Mouse (Mus musculus) gastrocnemius, adult 2 months (tissue): ENCODE data around the gene Gpr18. TPM values are rescaled to one million over a fixed set of nuclear protein-coding genes. Genes with fewer than 3 reads are reported as not detected.
A peak's percentile ranks its signal among the peaks of the same experiment; 100 is the strongest.

Source experiments
- DNase-seq: peaks from one replicate; pipeline ENCODE4 v3.0.0; 2022
- H3K27ac ChIP-seq: fragments of 200-600 bp; 2 replicates; pipeline ENCODE4 v1.8.1; 2022; ENCODE audit warnings: mild to moderate bottlenecking
- H3K4me3 ChIP-seq: fragments of 200-600 bp; 2 replicates; pipeline ENCODE4 v1.8.1; 2022; ENCODE audit warnings: mild to moderate bottlenecking, moderate library complexity
- CTCF ChIP-seq: fragments of 200-600 bp; IDR thresholded peaks from 2 replicates; pipeline ENCODE4 v1.8.1; 2022; ENCODE audit warnings: antibody characterized with exemption, mild to moderate bottlenecking, moderate library complexity
- intact Hi-C: fragments of 180-260 bp; cut with DNase I; formaldehyde crosslinking; loops from one replicate; pipeline ENCODE4 v1.15.1; 2025
- long read RNA-seq, 2 experiments: library from polyadenylated mRNA; stranded (forward); transcript quantifications; one replicate each; pipeline ENCODE4 v2.0.0; 2021
- total RNA-seq, 2 experiments: library from RNA; stranded (reverse); gene quantifications; 2 replicates each; pipeline ENCODE4 v1.2.3; 2021

Gene Gpr18
- total RNA-seq: not detected
- long read RNA-seq, experiment 1, partial matches to known transcripts: 0 of 2 reads
- long read RNA-seq, experiment 1, other reads (novel, unspliced or antisense): 2 of 2 reads
- long read RNA-seq, experiment 2: 0 reads

DNA sequence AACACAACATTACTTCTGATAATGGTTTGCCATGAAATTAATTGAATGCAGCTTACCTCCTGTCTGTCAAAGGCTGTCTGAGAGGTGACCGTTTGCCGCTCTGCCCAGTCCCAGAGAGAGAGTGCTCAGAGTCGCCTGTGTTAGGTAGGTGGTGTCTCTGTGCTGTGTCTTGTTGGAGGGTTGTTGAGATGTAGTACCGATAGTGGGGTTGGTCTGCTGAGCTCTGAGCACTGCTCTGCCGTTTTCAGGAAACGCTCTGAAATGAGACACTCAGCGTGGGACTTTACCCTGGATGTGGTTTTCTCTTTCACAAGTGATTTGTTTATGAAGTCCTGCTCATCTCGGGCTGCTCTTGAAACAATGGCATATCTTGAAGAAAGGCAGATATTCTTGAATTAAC lies at the start of gene Gpr18:
TSS of gene Gpr18 (minus strand) at position 161 of the 400 bp plus-strand sequence.
- TF ChIP-seq CTCF: no peak

DNA sequence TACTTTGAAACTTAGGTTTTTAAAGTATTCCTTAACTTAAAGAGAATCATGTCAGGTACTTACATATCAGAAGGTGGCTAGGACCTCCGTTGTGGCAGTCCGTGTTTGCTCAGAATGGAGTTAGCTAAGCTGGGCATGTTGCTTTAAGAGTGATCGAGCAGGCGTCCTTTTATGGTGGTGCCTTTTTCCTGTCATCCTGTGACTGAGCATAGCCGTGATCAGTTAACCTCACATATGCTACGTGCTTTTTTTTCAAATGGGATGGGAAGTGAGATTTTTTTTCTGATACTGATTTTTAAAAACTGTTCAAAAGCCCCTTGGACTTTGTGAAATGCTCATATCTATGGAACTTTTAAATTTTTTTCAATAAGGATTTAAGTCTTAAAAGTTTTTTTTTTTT lies 49.4 kb upstream of the Gpr18 start, which contains the start of gene Gpr183:
TSS of gene Gpr183 (minus strand) at position 206 of the 400 bp plus-strand sequence.
- Histone ChIP-seq H3K27ac (peak within 1 kb of the TSS; percentile 13; the same call in 1 of the 2 replicates), H3K4me3 (peak within 1 kb of the TSS; percentile 48)
- DNase-seq: no peak
- TF ChIP-seq CTCF: no peak
- intact Hi-C loops: no loop called here

More for the DNA sequence above, at the start of gene Gpr18:
- Histone ChIP-seq H3K27ac (no peak within 1 kb of the TSS), H3K4me3 (no peak within 1 kb of the TSS)
- DNase-seq: no peak
- intact Hi-C loops: no loop called here

DNA sequence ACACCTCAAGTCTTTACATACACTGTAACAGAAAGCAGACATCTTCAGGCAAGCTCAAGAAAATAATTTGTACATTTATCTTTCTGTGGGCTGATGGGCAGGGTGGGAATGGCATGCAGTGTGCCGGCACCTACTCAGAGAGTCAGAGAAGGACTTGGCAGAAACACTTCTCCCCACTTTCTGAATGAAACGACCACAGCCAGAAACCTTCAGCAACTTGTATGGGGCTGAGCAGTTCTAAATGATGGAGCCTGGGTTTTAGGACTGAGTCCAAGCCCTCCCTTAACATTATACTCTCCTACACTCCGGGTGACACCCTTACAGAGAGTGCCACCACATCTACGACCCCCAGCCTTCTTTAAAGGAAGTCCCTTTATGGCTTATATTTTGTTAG lies 48.4 kb upstream of the Gpr18 start:
- no peak for TF ChIP-seq CTCF
- no peak for DNase-seq
- peak overlapping the region; percentile 13; the same call in 1 of the 2 replicates for H3K27ac ChIP-seq
- H3K4me3 ChIP-seq: peak overlapping the region; percentile 48
- intact Hi-C loops: no loop called here

DNA sequence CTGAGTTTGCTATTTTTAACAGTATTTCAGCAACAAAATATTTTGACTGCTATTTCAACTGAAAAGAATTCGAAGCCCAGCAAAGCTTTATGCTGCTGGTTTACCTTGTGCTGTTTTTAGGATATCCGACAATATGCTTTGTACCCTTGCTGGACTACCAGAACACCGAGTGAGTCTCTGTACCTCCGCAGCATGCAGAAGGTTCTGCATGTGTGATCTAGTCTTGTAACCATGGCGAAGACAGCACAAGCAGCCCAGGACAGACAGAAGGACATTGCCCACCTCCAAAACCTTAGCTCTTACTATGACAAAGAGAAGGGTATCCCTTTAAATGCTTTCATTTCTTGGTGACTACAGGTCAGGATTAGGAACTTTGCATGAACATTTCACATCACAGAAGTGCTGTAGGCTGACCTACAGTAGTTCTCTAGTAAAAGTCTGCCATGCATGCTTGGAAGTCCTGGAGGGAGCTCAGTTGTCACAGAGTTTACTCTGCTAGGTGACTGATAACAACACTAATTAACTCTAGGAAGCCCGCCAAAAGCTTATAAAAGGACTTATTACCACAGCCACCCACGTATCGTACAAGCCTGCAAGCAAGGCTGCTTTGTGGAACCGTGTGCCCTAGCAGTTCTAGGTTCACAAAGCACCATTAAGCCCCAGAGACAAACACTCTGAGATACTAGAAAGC lies 47.8 kb upstream of the Gpr18 start:
- no peak for DNase-seq
- intact Hi-C loops: no loop called here
- peak overlapping the region; percentile 48 for H3K4me3 ChIP-seq
- peak overlapping the region; percentile 13; the same call in 1 of the 2 replicates for H3K27ac ChIP-seq
- TF ChIP-seq CTCF: no peak

DNA sequence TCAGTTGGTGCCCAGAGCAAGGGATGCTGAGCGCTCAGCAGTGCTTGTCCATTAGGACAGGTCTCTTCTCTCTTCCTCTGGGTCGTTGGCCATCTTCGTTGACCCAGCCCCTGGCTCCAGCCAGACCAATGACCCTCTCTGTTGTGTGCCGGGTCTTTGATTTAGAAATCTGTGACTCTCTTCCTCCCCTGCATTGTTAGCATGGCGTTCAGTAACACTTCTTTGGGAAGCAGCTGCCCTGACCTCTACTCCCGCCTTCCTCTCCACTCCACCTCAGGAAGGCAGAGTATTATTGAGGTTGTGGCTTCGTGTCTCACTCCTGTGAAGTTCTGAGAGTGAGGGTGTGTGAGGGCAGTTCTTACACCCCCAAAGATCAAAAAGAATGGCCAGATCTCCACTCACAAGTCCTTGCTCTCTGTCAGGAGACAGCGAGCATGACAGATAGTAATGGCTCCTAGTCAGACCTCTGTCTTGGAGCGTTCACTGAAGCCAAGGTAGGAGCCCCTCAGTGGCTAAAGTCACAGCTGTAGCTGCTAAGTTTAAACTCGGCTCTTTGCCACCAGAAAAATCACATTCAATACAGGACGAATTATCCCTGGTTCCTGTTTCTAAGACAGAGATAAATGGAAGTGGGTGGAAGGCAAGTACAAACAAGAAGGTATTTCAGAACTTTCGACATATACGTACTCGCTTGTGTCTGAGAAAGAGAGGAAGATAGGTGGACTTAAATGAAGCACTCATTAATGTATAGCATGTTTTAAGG lies 46.7 kb upstream of the Gpr18 start:
- intact Hi-C loops: no loop called here
- peak overlapping the region; percentile 41; the same call in 1 of the 2 replicates for H3K27ac ChIP-seq
- no peak for TF ChIP-seq CTCF
- H3K4me3 ChIP-seq: peak overlapping the region; percentile 11
- DNase-seq: no peak

DNA sequence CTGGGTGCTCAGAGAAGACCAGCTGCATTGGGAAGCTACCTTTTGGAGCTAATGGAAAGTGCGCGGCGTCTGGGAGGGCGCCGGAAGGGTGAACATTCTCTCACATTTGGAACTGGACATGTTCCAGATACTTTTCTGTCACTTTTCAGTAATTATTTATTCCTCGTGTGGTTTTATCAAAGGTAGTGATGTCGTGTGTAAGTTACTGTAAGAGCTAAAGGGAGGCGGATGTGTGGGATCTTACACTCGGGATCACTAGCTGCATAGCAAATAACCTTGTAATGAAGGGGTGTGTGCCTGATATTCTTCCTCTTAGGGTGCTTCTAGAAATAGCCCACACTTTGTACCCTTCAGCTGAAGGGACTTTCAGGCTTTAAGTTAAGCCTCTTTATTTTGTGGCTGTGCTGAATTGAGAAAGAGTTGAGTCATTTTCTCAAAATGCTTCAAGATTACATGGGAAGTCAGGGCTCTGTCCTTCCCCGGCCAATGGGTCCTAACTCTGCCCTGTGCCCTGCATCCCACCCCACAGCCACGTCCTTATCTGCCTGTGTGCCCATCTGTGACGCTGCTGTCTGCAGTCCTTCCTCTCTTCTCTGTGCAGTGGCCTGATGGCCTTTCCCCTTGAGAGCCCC lies 46.0 kb upstream of the Gpr18 start:
- no peak for DNase-seq
- no peak for TF ChIP-seq CTCF
- H3K27ac ChIP-seq: peak overlapping the region; percentile 41; the same call in 1 of the 2 replicates
- H3K4me3 ChIP-seq: peak overlapping the region; percentile 11
- intact Hi-C loops: no loop called here

DNA sequence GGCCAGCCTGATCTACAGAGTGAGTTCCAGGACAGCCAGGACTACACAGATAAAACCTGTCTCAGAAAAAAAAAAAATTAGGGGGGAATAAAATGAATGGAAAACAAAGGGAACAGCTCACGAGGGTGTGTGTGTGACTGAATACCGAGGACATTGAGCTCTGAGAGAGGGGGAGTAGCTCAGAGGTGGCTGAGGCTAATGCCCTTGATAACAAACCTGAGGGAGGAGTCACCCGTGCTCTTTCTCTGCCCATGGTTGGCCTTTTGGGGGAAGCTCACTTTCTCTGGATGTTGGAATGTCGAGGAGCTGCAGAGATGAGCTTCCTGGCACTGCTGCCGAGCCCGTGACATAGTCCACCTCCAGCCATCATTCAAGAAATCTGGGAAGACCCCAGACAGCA lies 45.4 kb upstream of the Gpr18 start:
- no peak for TF ChIP-seq CTCF
- H3K4me3 ChIP-seq: no peak overlapping the region
- DNase-seq: no peak
- intact Hi-C loops: no loop called here
- H3K27ac ChIP-seq: no peak overlapping the region

DNA sequence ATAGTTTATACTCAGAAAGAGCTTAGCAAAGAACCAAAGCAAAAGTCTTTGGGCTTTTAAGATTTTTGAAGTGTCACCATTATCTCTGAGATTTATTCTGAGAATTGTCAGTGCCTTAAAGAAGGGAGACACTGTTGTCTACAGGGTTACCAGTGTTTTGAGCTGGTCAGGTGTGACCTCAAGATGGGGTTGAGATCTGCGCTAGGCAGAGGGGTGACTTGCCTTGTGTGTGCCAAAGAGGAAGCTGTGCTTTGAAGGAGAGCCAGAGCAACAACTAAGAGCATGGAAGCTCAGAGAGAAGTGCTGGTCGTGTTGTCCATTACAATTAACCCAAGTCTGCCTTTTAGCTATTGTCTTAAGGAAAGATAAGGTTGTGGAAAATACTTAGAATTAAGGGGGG lies 45.0 kb upstream of the Gpr18 start:
- DNase-seq: no peak
- no peak overlapping the region for H3K4me3 ChIP-seq
- intact Hi-C loops: no loop called here
- no peak overlapping the region for H3K27ac ChIP-seq
- TF ChIP-seq CTCF: no peak

DNA sequence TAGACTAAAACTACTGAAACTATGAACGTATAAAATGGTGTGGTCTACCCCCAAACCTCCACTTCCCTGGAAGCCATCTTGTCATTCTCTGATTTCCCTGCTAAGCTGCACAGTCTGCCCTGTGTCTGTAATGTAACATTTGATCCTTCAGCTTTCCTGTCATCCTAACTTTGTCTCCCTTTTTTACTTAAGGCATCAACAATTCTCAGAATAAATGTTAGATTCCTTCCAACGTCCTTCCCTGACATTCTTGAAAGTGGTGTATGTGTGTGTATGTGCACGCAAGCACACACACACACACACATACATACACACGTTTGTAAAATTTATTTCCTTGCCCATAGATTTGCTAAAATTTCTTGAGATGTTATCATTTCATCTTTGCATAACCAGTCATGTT lies 44.5 kb upstream of the Gpr18 start:
- H3K4me3 ChIP-seq: no peak overlapping the region
- no peak for DNase-seq
- no peak for TF ChIP-seq CTCF
- no peak overlapping the region for H3K27ac ChIP-seq
- intact Hi-C loops: no loop called here

DNA sequence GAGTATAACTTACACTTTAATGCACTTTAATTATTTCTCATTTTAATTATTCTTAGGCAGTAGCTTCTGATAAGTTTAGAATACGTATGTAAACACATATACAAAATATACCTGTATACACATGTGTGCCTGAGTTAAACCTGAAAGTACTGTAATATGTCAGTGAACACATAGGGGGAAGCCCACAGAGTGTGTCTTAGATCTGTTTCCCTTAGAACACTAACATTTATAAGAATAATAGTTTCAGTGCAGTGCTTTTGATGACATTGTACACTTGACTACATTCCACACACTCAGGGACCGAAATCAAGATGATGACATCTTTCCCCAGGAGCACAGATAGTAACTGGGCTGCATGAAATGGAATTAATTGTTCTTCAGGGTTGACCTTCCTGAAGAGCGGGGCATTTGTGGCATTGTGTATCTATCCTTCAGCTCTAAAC lies 44.0 kb upstream of the Gpr18 start:
- TF ChIP-seq CTCF: no peak
- DNase-seq: no peak
- H3K27ac ChIP-seq: no peak overlapping the region
- intact Hi-C loops: no loop called here
- H3K4me3 ChIP-seq: no peak overlapping the region

DNA sequence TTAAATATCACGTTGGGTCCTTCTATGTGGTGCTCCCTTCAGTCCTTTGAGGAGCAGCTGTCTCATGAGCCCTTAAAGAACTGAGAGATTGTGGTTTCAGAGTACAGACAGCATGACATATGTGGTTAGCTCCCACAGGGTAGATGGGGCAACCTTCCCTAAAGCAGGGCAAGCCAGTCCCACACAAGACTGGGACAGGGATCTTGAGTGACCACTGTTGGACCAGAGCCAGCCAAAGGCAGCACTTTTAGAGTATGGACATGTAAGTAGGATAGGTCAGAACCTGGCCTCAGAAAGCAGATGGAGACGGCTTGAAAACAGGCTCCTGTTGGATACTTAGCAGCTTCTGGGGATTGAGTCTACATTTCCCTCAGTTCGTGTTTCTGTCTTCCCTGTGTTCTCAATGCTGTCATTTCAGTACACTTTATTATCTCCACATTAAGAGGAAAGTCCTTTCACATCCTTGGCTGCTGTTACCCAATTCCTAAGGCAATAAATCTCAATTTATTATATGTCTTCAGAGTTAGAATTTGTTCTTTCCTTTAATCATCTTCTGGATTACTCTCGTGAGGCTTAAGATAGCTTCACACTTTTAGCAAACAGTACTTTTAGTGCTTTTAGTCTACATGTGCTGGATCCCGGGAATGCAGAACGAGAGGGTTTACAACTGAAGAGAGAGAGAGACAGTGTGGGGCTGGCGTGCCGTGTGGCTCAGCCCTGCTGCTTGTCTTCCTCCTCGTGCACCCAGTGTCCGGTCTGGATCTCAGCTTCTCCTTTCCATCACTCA lies 43.4 kb upstream of the Gpr18 start:
- no peak for TF ChIP-seq CTCF
- Histone ChIP-seq H3K27ac (no peak overlapping the region), H3K4me3 (no peak overlapping the region)
- intact Hi-C loops: no loop called here
- DNase-seq: no peak
